Mouse (Mus musculus) MEL (cell line): ENCODE measurements around the gene Plekhg6.

Experiments
- CTCF ChIP-seq, 3 experiments: IDR thresholded peaks in 2 of 3; conservative IDR thresholded peaks in 1 of 3; 2 replicates each; pipeline ENCODE4 v1.5.1; 2011 to 2012; ENCODE audit warnings: low read length in 3 of 3, low read depth in 2 of 3, mild to moderate bottlenecking in 2 of 3, improper control_type of control experiment in 1 of 3, inconsistent platforms in 1 of 3, mixed read lengths in 1 of 3, moderate library complexity in 1 of 3; ENCODE audit not compliant: control insufficient read depth in 1 of 3, insufficient read depth in 1 of 3, poor library complexity in 1 of 3, severe bottlenecking in 1 of 3
- ETS1 ChIP-seq: IDR thresholded peaks from 2 replicates; pipeline ENCODE4 v1.6.1; 2012; ENCODE audit warnings: low read depth, mild to moderate bottlenecking, inconsistent platforms, low read length, improper control_type of control experiment, moderate library complexity
- GABPA ChIP-seq: IDR thresholded peaks from 2 replicates; pipeline ENCODE4 v1.6.1; 2012; ENCODE audit warnings: low read depth, mild to moderate bottlenecking, inconsistent platforms, low read length, improper control_type of control experiment, moderate library complexity
- GATA1 ChIP-seq: IDR thresholded peaks from 2 replicates; pipeline ENCODE4 v1.6.1; 2011; ENCODE audit warnings: low read depth, low read length, improper control_type of control experiment
- MAX ChIP-seq: IDR thresholded peaks from 2 replicates; pipeline ENCODE4 v1.6.1; 2011; ENCODE audit warnings: low read length, improper control_type of control experiment
- MAZ ChIP-seq: IDR thresholded peaks from 2 replicates; pipeline ENCODE4 v1.6.1; 2012; ENCODE audit warnings: low read depth, mild to moderate bottlenecking, inconsistent platforms, low read length, improper control_type of control experiment
- NELFE ChIP-seq: IDR thresholded peaks from 2 replicates; pipeline ENCODE4 v1.6.1; 2011; ENCODE audit warnings: low read depth, low read length, improper control_type of control experiment
- POLR2A ChIP-seq, 2 experiments: IDR thresholded peaks; 2 replicates each; pipeline ENCODE4 v1.6.1; 2011 to 2012; ENCODE audit warnings: low read length in 2 of 2, mild to moderate bottlenecking in 2 of 2, control low read depth in 1 of 2, improper control_type of control experiment in 1 of 2, low read depth in 1 of 2, moderate library complexity in 1 of 2; ENCODE audit not compliant: control insufficient read depth in 1 of 2, insufficient read depth in 1 of 2, poor library complexity in 1 of 2
- SMC3 ChIP-seq: IDR thresholded peaks from 2 replicates; pipeline ENCODE4 v1.6.1; 2011; ENCODE audit warnings: low read depth, low read length, improper control_type of control experiment
- USF1 ChIP-seq: IDR thresholded peaks from 2 replicates; pipeline ENCODE4 v1.6.1; 2014; ENCODE audit warnings: low read depth, mild to moderate bottlenecking, inconsistent platforms, low read length, improper control_type of control experiment, moderate library complexity
- ZMIZ1 ChIP-seq: IDR thresholded peaks from 2 replicates; pipeline ENCODE4 v1.6.1; 2012; ENCODE audit warnings: low read depth, mild to moderate bottlenecking, inconsistent platforms, low read length, improper control_type of control experiment, moderate library complexity

DNA sequence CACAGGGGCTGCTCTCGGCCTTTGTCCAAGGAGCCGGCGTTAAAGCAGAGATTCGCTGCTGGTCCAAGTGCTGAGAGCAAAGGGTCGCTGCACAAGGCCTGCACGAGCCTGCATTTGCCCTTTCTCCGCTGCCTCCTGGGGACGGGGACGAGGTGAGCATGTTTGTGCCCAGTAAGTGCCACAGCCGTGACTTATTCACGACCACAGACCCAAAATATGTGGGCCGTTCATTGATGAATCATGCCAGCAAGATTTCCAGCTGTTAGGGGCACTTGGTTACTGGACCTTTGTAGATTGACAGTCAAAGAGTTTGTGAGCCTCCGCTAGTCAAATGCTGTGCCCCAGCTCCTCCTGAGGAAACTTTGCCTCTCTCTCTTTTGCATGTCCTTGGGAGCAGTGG is 42.9 kb upstream of the Plekhg6 start:
- TF ChIP-seq MAX (no peak), SMC3 (no peak), POLR2A (IDR thresholded peaks at IDR 0.05; ENCODE audit: control insufficient read depth in 1 of 2, insufficient read depth in 1 of 2, low read depth in 1 of 2, low read length in 2 of 2, poor library complexity in 1 of 2) (no peak), CTCF (IDR thresholded peaks at IDR 0.05 in 2 of 3, conservative IDR thresholded peaks at IDR 0.05 in 1 of 3; ENCODE audit: control insufficient read depth in 1 of 3, insufficient read depth in 1 of 3, low read depth in 2 of 3, low read length in 3 of 3, poor library complexity in 1 of 3, severe bottlenecking in 1 of 3) (no peak), GABPA (no peak), GATA1 (no peak), ZMIZ1 (no peak), ETS1 (no peak), MAZ (no peak), NELFE (no peak), USF1 (no peak)
